Mouse (Mus musculus) C2C12 (cell line): ENCODE results near the gene Gm15262.

Source experiments
- CTCF ChIP-seq: IDR thresholded peaks from one replicate; pipeline ENCODE4 v1.5.1; 2011; ENCODE audit not compliant: control insufficient read depth, insufficient read depth, insufficient read length
- MAX ChIP-seq: IDR thresholded peaks from one replicate; pipeline ENCODE4 v1.6.1; 2011; ENCODE audit warnings: mild to moderate bottlenecking, control low read depth
- MYOG ChIP-seq: IDR thresholded peaks from one replicate; pipeline ENCODE4 v1.6.1; 2011; ENCODE audit not compliant: control insufficient read depth, insufficient read length; ENCODE audit errors: extremely low read depth

DNA sequence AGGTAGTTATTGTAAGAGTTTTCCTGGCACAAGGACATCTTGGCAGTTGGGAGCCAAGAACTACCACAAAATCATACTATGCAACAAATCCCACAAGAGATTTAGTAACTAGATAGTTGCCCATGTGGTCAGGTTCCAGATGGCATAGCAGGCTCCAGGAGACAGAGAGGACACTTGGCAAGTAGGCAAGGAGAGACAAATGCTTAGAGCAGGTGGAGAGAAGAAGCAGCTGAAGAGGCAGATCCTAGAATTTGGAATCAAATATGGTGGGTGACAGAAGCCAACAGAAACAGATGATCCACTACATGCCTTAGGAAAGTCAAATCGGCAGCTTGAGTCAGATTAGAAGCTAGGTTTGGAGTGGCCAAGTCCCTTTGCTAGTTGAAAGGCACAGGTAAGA is 20.9 kb downstream of the Gm15262 start:
- TF ChIP-seq CTCF (no peak), MAX (no peak), MYOG (no peak)
